Mouse (Mus musculus) lung, embryonic 14.5 days (tissue): ENCODE measurements around the gene Arhgef12. TPM values are rescaled to one million over a fixed set of nuclear protein-coding genes. Genes with fewer than 3 reads are reported as not detected.

ENCODE experiments used
- ATAC-seq: fragments of 200-750 bp; cut with Nextera tagmentation; 2 replicates; pipeline ENCODE4 v1.8.0; 2017; ENCODE audit warnings: mild to moderate bottlenecking, moderate TSS enrichment, moderate library complexity; ENCODE audit not compliant: insufficient read depth
- DNase-seq: peaks from one replicate; pipeline ENCODE4 v3.0.0-alpha.2; 2015
- H3K27ac ChIP-seq: fragments of 300-500 bp; sonication (generic); 2 replicates; pipeline ENCODE4 v1.5.1; 2014; ENCODE audit warnings: low read depth, mild to moderate bottlenecking, moderate library complexity
- H3K27me3 ChIP-seq: fragments of 300-500 bp; sonication (generic); 2 replicates; pipeline ENCODE4 v1.6.1; 2014; ENCODE audit warnings: low read length, control low read depth; ENCODE audit not compliant: insufficient read depth
- H3K36me3 ChIP-seq: fragments of 300-500 bp; sonication (generic); 2 replicates; pipeline ENCODE4 v1.6.1; 2014; ENCODE audit warnings: control low read depth; ENCODE audit not compliant: insufficient read depth
- H3K4me1 ChIP-seq: fragments of 300-500 bp; sonication (generic); 2 replicates; pipeline ENCODE4 v1.6.1; 2014; ENCODE audit warnings: antibody characterized with exemption, control low read depth; ENCODE audit not compliant: insufficient read depth
- H3K4me2 ChIP-seq: fragments of 300-500 bp; sonication (generic); 2 replicates; pipeline ENCODE4 v1.6.1; 2014; ENCODE audit warnings: mild to moderate bottlenecking
- H3K4me3 ChIP-seq: fragments of 300-500 bp; sonication (generic); 2 replicates; pipeline ENCODE4 v1.5.1; 2014; ENCODE audit warnings: low read depth, low read length
- H3K9ac ChIP-seq: fragments of 300-500 bp; sonication (generic); 2 replicates; pipeline ENCODE4 v1.6.1; 2014
- H3K9me3 ChIP-seq: fragments of 300-500 bp; sonication (generic); 2 replicates; pipeline ENCODE4 v1.6.1; 2016; ENCODE audit warnings: low read depth, low read length, control low read depth
- CTCF ChIP-seq: IDR thresholded peaks from 2 replicates; pipeline ENCODE4 v1.5.1; 2016; ENCODE audit warnings: antibody characterized with exemption, low read depth
- WGBS: fragments of 180-500 bp; shearing (Covaris S2); extraction: QIAGEN DNeasy Blood & Tissue Kit; methylation state at CpG from one replicate; pipeline ENCODE4 v1.1.7; 2014; 5-methylcytosine and 5-hydroxymethylcytosine counted together
- polyA plus RNA-seq: library from polyadenylated mRNA; unstranded; fragments of >200 nt; fragmentation: Nextera tagmentation; extraction: Ambion mirVana; gene quantifications from 2 replicates; pipeline ENCODE4 v1.2.1, GENCODE M21; 2014

Gene Arhgef12
- polyA plus RNA-seq, 1 experiment from 2014 or later = 24.7 TPM

GRCm38 (mm10) chr9:43070153-43070552 lies 36.9 kb downstream of the Arhgef12 start:
- H3K36me3 ChIP-seq = no peaks in the 10 kb centered on the region
- no peaks in the 10 kb centered on the region for H3K9me3 ChIP-seq
- no peaks in the 10 kb centered on the region for H3K27me3 ChIP-seq
- 0 out of 2 replicates have a peak, but pooled peaks cover 5% of the 10 kb centered on the region for H3K4me1 ChIP-seq
- H3K4me3 ChIP-seq = no peak overlapping the region
- DNase-seq = no peak
- ATAC-seq = no peak
- no peak overlapping the region for H3K27ac ChIP-seq
- WGBS = 71% methylated on average over 2 of the region's 2 CpGs
- H3K9ac ChIP-seq = no peak overlapping the region
- H3K4me2 ChIP-seq = no peak overlapping the region
- TF ChIP-seq CTCF = no peak

GRCm38 (mm10) chr9:43067896-43068295 lies 39.1 kb downstream of the Arhgef12 start:
- Histone ChIP-seq H3K27me3 (no peaks in the 10 kb centered on the region), H3K9me3 (no peaks in the 10 kb centered on the region), H3K9ac (no peak overlapping the region), H3K4me1 (0 out of 2 replicates have a peak, but pooled peaks cover 5% of the 10 kb centered on the region), H3K27ac (0 out of 2 replicates have a peak overlapping the region, but pooled peaks have one; percentile 8), H3K4me3 (no peak overlapping the region), H3K36me3 (no peaks in the 10 kb centered on the region), H3K4me2 (no peak overlapping the region)
- ATAC-seq (no peak), DNase-seq (peak; percentile 15)
- no peak for TF ChIP-seq CTCF
- WGBS = 61% methylated on average over 3 of the region's 3 CpGs

GRCm38 (mm10) chr9:43065231-43065630 lies 41.8 kb downstream of the Arhgef12 start:
- no peak for TF ChIP-seq CTCF
- H3K27me3 ChIP-seq = no peaks in the 10 kb centered on the region
- no peak overlapping the region for H3K9ac ChIP-seq
- no peak overlapping the region for H3K4me2 ChIP-seq
- WGBS = 85% methylated on average over 4 of the region's 4 CpGs
- no peaks in the 10 kb centered on the region for H3K9me3 ChIP-seq
- no peaks in the 10 kb centered on the region for H3K36me3 ChIP-seq
- H3K4me3 ChIP-seq = no peak overlapping the region
- H3K27ac ChIP-seq = no peak overlapping the region
- ATAC-seq (no peak), DNase-seq (no peak)
- 0 out of 2 replicates have a peak, but pooled peaks cover 5% of the 10 kb centered on the region for H3K4me1 ChIP-seq

- H3K36me3 ChIP-seq = no peaks in the 10 kb centered on the region
- no peak overlapping the region for H3K4me2 ChIP-seq
- H3K27ac ChIP-seq = no peak overlapping the region
- no peaks in the 10 kb centered on the region for H3K4me1 ChIP-seq
- H3K9ac ChIP-seq = no peak overlapping the region
- ATAC-seq (no peak), DNase-seq (no peak)
- WGBS = 42% methylated on average over 1 of the region's 1 CpGs
- no peak overlapping the region for H3K4me3 ChIP-seq
- no peaks in the 10 kb centered on the region for H3K9me3 ChIP-seq
- TF ChIP-seq CTCF = no peak
- H3K27me3 ChIP-seq = no peaks in the 10 kb centered on the region
Observed at GRCm38 (mm10) chr9:43061545-43061944, 45.5 kb downstream of the Arhgef12 start.

GRCm38 (mm10) chr9:43050391-43050790 lies 56.6 kb downstream of the Arhgef12 start:
- Histone ChIP-seq H3K36me3 (no peaks in the 10 kb centered on the region), H3K27ac (no peak overlapping the region; the same call in 1 of the 2 replicates), H3K9me3 (no peaks in the 10 kb centered on the region; the same call in 1 of the 2 replicates), H3K27me3 (no peaks in the 10 kb centered on the region), H3K4me1 (no peaks in the 10 kb centered on the region; the same call in 1 of the 2 replicates), H3K4me2 (no peak overlapping the region), H3K4me3 (no peak overlapping the region), H3K9ac (no peak overlapping the region)
- 0 out of 2 replicates have a peak, but pooled peaks have one; percentile 28 for ATAC-seq
- DNase-seq = peak; percentile 43
- WGBS = 60% methylated on average over 2 of the region's 2 CpGs
- TF ChIP-seq CTCF = no peak

GRCm38 (mm10) chr9:43044481-43044880 lies 62.6 kb downstream of the Arhgef12 start:
- no peak for TF ChIP-seq CTCF
- no peak for ATAC-seq

GRCm38 (mm10) chr9:43038466-43038865 lies 68.6 kb downstream of the Arhgef12 start:
- ATAC-seq = no peak
- Histone ChIP-seq H3K27me3 (no peaks in the 10 kb centered on the region), H3K36me3 (peaks cover 15% of the 10 kb centered on the region; the same call in 1 of the 2 replicates), H3K4me3 (no peak overlapping the region), H3K4me1 (no peaks in the 10 kb centered on the region), H3K4me2 (no peak overlapping the region), H3K9ac (no peak overlapping the region), H3K9me3 (no peaks in the 10 kb centered on the region), H3K27ac (no peak overlapping the region)
- no peak for DNase-seq
- WGBS = 53% methylated on average over 8 of the region's 8 CpGs
- TF ChIP-seq CTCF = no peak

More at GRCm38 (mm10) chr9:43044481-43044880, 62.6 kb downstream of the Arhgef12 start:
- H3K27me3 ChIP-seq = no peaks in the 10 kb centered on the region
- no peaks in the 10 kb centered on the region for H3K9me3 ChIP-seq
- no peak overlapping the region for H3K27ac ChIP-seq
- no peak for DNase-seq
- H3K4me3 ChIP-seq = no peak overlapping the region
- H3K9ac ChIP-seq = no peak overlapping the region
- no peak overlapping the region for H3K4me2 ChIP-seq
- H3K36me3 ChIP-seq = peaks cover 15% of the 10 kb centered on the region; the same call in 1 of the 2 replicates
- H3K4me1 ChIP-seq = no peaks in the 10 kb centered on the region

- Histone ChIP-seq H3K36me3 (0 out of 2 replicates have a peak, but pooled peaks cover 4% of the 10 kb centered on the region), H3K9ac (no peak overlapping the region), H3K9me3 (no peaks in the 10 kb centered on the region), H3K27ac (no peak overlapping the region), H3K4me2 (no peak overlapping the region), H3K27me3 (no peaks in the 10 kb centered on the region), H3K4me1 (no peaks in the 10 kb centered on the region), H3K4me3 (no peak overlapping the region)
- WGBS = 55% methylated on average over 4 of the region's 4 CpGs
- no peak for DNase-seq
- TF ChIP-seq CTCF = no peak
- ATAC-seq = no peak
Observed at GRCm38 (mm10) chr9:43035208-43035607, 71.8 kb downstream of the Arhgef12 start.
